Mouse (Mus musculus) limb, embryonic 11.5 days (tissue): ENCODE measurements around the gene Tex19.1. TPM values are rescaled to one million over a fixed set of nuclear protein-coding genes. Genes with fewer than 3 reads are reported as not detected.
"Not testable (repeated sequence)": the region's sequence is repeated elsewhere in the genome, so short reads cannot be mapped to it uniquely, and the experiment has no call there.

Experiments
- ATAC-seq: fragments of 200-750 bp; cut with Nextera tagmentation; 2 replicates; pipeline ENCODE4 v1.8.0; 2017; ENCODE audit warnings: low read depth; ENCODE audit not compliant: insufficient number of reproducible peaks, low FRiP score, low TSS enrichment
- DNase-seq: peaks from one replicate; pipeline ENCODE4 v3.0.0-alpha.2; 2015; ENCODE audit warnings: low spot score
- H3K27ac ChIP-seq: fragments of 300-500 bp; sonication (generic); replicated peaks from 2 replicates; pipeline ENCODE4 v1.5.1; 2014; ENCODE audit warnings: low read depth, mild to moderate bottlenecking, low read length
- H3K27me3 ChIP-seq: fragments of 300-500 bp; sonication (generic); 2 replicates; pipeline ENCODE4 v1.6.1; 2014; ENCODE audit warnings: mild to moderate bottlenecking, low read length, mixed read lengths; ENCODE audit not compliant: control insufficient read depth, insufficient read depth
- H3K36me3 ChIP-seq: fragments of 300-500 bp; sonication (generic); 2 replicates; pipeline ENCODE4 v1.6.1; 2014; ENCODE audit warnings: mild to moderate bottlenecking, low read length, moderate library complexity, mixed read lengths; ENCODE audit not compliant: control insufficient read depth, insufficient read depth
- H3K4me1 ChIP-seq: fragments of 300-500 bp; sonication (generic); 2 replicates; pipeline ENCODE4 v1.6.1; 2014; ENCODE audit warnings: low read length, mixed read lengths; ENCODE audit not compliant: control insufficient read depth, insufficient read depth
- H3K4me2 ChIP-seq: fragments of 300-500 bp; sonication (generic); 2 replicates; pipeline ENCODE4 v1.6.1; 2014; ENCODE audit warnings: low read depth, mild to moderate bottlenecking, moderate library complexity; ENCODE audit not compliant: severe bottlenecking
- H3K4me3 ChIP-seq: fragments of 300-500 bp; sonication (generic); 2 replicates; pipeline ENCODE4 v1.5.1; 2014; ENCODE audit warnings: low read depth, low read length
- H3K9ac ChIP-seq: fragments of 300-500 bp; sonication (generic); 2 replicates; pipeline ENCODE4 v1.6.1; 2014; ENCODE audit warnings: mild to moderate bottlenecking, low read length
- H3K9me3 ChIP-seq: fragments of 300-500 bp; sonication (generic); 2 replicates; pipeline ENCODE4 v1.6.1; 2016; ENCODE audit warnings: low read length; ENCODE audit not compliant: control insufficient read depth
- WGBS: fragments of 180-500 bp; shearing (Covaris S2); extraction: QIAGEN DNeasy Blood & Tissue Kit; methylation state at CpG from one replicate; pipeline ENCODE4 v1.1.7; 2014; 5-methylcytosine and 5-hydroxymethylcytosine counted together
- polyA plus RNA-seq: library from polyadenylated mRNA; unstranded; fragments of >200 nt; fragmentation: Nextera tagmentation; extraction: Ambion mirVana; gene quantifications from 2 replicates; pipeline ENCODE4 v1.2.1, GENCODE M21; 2014

Gene Tex19.1
- polyA plus RNA-seq, result 0.21 TPM in 1 of 2 replicates, not detected in the other

- Histone ChIP-seq H3K4me3 (no peak within 1 kb of the TSS), H3K4me1 (no peaks in the 10 kb centered on the region), H3K36me3 (no peaks in the 10 kb centered on the region), H3K4me2 (no peak within 1 kb of the TSS), H3K27ac (no peak within 1 kb of the TSS), H3K27me3 (no peaks in the 10 kb centered on the region), H3K9me3 (no peaks in the 10 kb centered on the region), H3K9ac (no peak within 1 kb of the TSS)
- WGBS, result 89% methylated on average over 22 of the region's 22 CpGs
- ATAC-seq (no peak), DNase-seq (no peak)
Measured at GRCm38 (mm10) chr11:121145865-121146264, at the start of gene Tex19.1. Gene Tex19.1, plus strand, starts transcription at chr11:121146143.

- no peak overlapping the region for H3K4me2 ChIP-seq
- no peaks in the 10 kb centered on the region for H3K4me1 ChIP-seq
- H3K27ac ChIP-seq, result no peak overlapping the region
- H3K27me3 ChIP-seq, result no peaks in the 10 kb centered on the region
- 77% methylated on average over 7 of the region's 7 CpGs for WGBS
- no peaks in the 10 kb centered on the region for H3K9me3 ChIP-seq
- no peak for ATAC-seq
- H3K4me3 ChIP-seq, result no peak overlapping the region
- H3K9ac ChIP-seq, result no peak overlapping the region
- DNase-seq, result no peak
- H3K36me3 ChIP-seq, result no peaks in the 10 kb centered on the region
Measured at GRCm38 (mm10) chr11:121099762-121100161, 46.2 kb upstream of the Tex19.1 start.

GRCm38 (mm10) chr11:121100692-121101091 is 45.3 kb upstream of the Tex19.1 start:
- H3K27me3 ChIP-seq, result no peaks in the 10 kb centered on the region
- H3K36me3 ChIP-seq, result no peaks in the 10 kb centered on the region
- WGBS, result 46% methylated on average over 7 of the region's 7 CpGs
- ATAC-seq (no peak), DNase-seq (no peak)
- no peak overlapping the region for H3K9ac ChIP-seq
- H3K4me1 ChIP-seq, result no peaks in the 10 kb centered on the region
- no peak overlapping the region for H3K4me3 ChIP-seq
- H3K9me3 ChIP-seq, result no peaks in the 10 kb centered on the region
- no peak overlapping the region for H3K27ac ChIP-seq
- no peak overlapping the region for H3K4me2 ChIP-seq

GRCm38 (mm10) chr11:121101124-121101805 is 44.7 kb upstream of the Tex19.1 start:
- Histone ChIP-seq H3K4me3 (no peak overlapping the region), H3K27me3 (no peaks in the 10 kb centered on the region), H3K9ac (no peak overlapping the region), H3K4me1 (no peaks in the 10 kb centered on the region), H3K27ac (no peak overlapping the region), H3K9me3 (no peaks in the 10 kb centered on the region), H3K36me3 (no peaks in the 10 kb centered on the region), H3K4me2 (no peak overlapping the region)
- ATAC-seq (no peak), DNase-seq (no peak)
- WGBS, result 77% methylated on average over 4 of the region's 4 CpGs

GRCm38 (mm10) chr11:121107242-121107641 is 38.7 kb upstream of the Tex19.1 start:
- not testable (repeated sequence) for H3K36me3 ChIP-seq, H3K9me3 ChIP-seq, H3K4me1 ChIP-seq, H3K4me3 ChIP-seq, H3K9ac ChIP-seq, ATAC-seq, H3K27me3 ChIP-seq, DNase-seq, H3K27ac ChIP-seq, H3K4me2 ChIP-seq
- 86% methylated on average over 1 of the region's 1 CpGs for WGBS

- H3K27ac ChIP-seq, result no peak overlapping the region
- no peaks in the 10 kb centered on the region for H3K9me3 ChIP-seq
- no peaks in the 10 kb centered on the region for H3K27me3 ChIP-seq
- no peak overlapping the region for H3K4me2 ChIP-seq
- no peaks in the 10 kb centered on the region for H3K36me3 ChIP-seq
- ATAC-seq (no peak), DNase-seq (no peak)
- H3K9ac ChIP-seq, result no peak overlapping the region
- no peaks in the 10 kb centered on the region for H3K4me1 ChIP-seq
- 76% methylated on average over 9 of the region's 9 CpGs for WGBS
- no peak overlapping the region for H3K4me3 ChIP-seq
Measured at GRCm38 (mm10) chr11:121108061-121108460, 37.9 kb upstream of the Tex19.1 start.

- Histone ChIP-seq H3K9me3 (no peaks in the 10 kb centered on the region), H3K27me3 (no peaks in the 10 kb centered on the region), H3K36me3 (no peaks in the 10 kb centered on the region), H3K9ac (no peak overlapping the region), H3K4me2 (no peak overlapping the region), H3K27ac (no peak overlapping the region), H3K4me3 (no peak overlapping the region), H3K4me1 (no peaks in the 10 kb centered on the region)
- 19% methylated on average over 2 of the region's 2 CpGs for WGBS
- DNase-seq, result no peak
- no peak for ATAC-seq
Measured at GRCm38 (mm10) chr11:121109986-121110385, 36.0 kb upstream of the Tex19.1 start.

- no peaks in the 10 kb centered on the region for H3K9me3 ChIP-seq
- no peak for DNase-seq
- H3K4me1 ChIP-seq, result no peaks in the 10 kb centered on the region
- no peak overlapping the region for H3K4me2 ChIP-seq
- no peaks in the 10 kb centered on the region for H3K27me3 ChIP-seq
- no peak overlapping the region for H3K9ac ChIP-seq
- WGBS, result 89% methylated on average over 3 of the region's 3 CpGs
- H3K27ac ChIP-seq, result no peak overlapping the region
- H3K4me3 ChIP-seq, result no peak overlapping the region
- ATAC-seq, result no peak
- no peaks in the 10 kb centered on the region for H3K36me3 ChIP-seq
Measured at GRCm38 (mm10) chr11:121111051-121111450, 34.9 kb upstream of the Tex19.1 start.

- H3K27ac ChIP-seq, result no peak overlapping the region
- 100% methylated on average over 1 of the region's 1 CpGs for WGBS
- H3K36me3 ChIP-seq, result no peaks in the 10 kb centered on the region
Measured at GRCm38 (mm10) chr11:121111601-121112000, 34.3 kb upstream of the Tex19.1 start.

More at GRCm38 (mm10) chr11:121111601-121112000, 34.3 kb upstream of the Tex19.1 start:
- Histone ChIP-seq H3K9ac (no peak overlapping the region), H3K4me3 (no peak overlapping the region), H3K4me2 (no peak overlapping the region), H3K27me3 (no peaks in the 10 kb centered on the region), H3K4me1 (no peaks in the 10 kb centered on the region), H3K9me3 (no peaks in the 10 kb centered on the region)
- no peak for DNase-seq
- ATAC-seq, result no peak
